Mouse (Mus musculus): ENCODE data around the gene Atp13a4. TPM values are rescaled to one million over a fixed set of nuclear protein-coding genes. Genes with fewer than 3 reads are reported as not detected.

Gene Atp13a4
- polyA plus RNA-seq, 1 experiment from 2014 or later: 1.4 TPM

DNA sequence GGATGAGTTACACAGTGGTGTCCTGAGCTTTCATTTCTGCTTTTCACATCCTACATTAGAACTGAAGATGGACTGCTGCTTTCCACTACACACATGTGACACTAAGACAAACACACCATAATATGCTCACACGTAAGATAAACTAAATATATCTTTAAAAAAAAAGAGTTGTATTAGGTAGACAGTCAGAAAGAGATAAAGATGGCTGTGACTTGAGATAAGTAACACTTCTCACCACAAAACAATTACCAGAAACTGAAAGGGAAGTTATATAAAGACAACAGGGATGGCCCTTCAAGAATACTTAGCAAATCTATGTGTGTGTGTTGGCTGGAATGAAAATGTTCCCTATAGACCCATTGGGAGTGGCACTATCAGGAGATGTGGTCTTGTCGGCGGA is 34.8 kb downstream of the Atp13a4 start:
- Histone ChIP-seq H3K27ac (ENCODE audit: low read length) (no peak overlapping the region), H3K4me1 (replicated peaks; ENCODE audit: control insufficient read depth, insufficient read depth, low read length) (no peaks in the 10 kb centered on the region), H3K27me3 (ENCODE audit: control insufficient read depth, insufficient read depth, low read depth, low read length) (no peaks in the 10 kb centered on the region), H3K4me2 (ENCODE audit: low read depth, low read length) (no peak overlapping the region), H3K9ac (ENCODE audit: low read length) (no peak overlapping the region), H3K36me3 (ENCODE audit: control insufficient read depth, insufficient read depth, low read length) (no peaks in the 10 kb centered on the region), H3K9me3 (ENCODE audit: control insufficient read depth, low read length) (no peaks in the 10 kb centered on the region), H3K4me3 (ENCODE audit: low read length) (no peak overlapping the region)
- no peak for ATAC-seq (ENCODE audit: low read depth)
- 68% methylated on average over 3 of the region's 3 CpGs for WGBS

- Histone ChIP-seq H3K4me3 (ENCODE audit: low read length) (no peak overlapping the region), H3K9me3 (ENCODE audit: control insufficient read depth, low read length) (no peaks in the 10 kb centered on the region), H3K4me2 (ENCODE audit: low read depth, low read length) (no peak overlapping the region), H3K4me1 (replicated peaks; ENCODE audit: control insufficient read depth, insufficient read depth, low read length) (no peaks in the 10 kb centered on the region), H3K9ac (ENCODE audit: low read length) (no peak overlapping the region), H3K36me3 (ENCODE audit: control insufficient read depth, insufficient read depth, low read length) (no peaks in the 10 kb centered on the region), H3K27ac (ENCODE audit: low read length) (no peak overlapping the region), H3K27me3 (ENCODE audit: control insufficient read depth, insufficient read depth, low read depth, low read length) (no peaks in the 10 kb centered on the region)
- 70% methylated on average over 4 of the region's 4 CpGs for WGBS
- no peak for ATAC-seq (ENCODE audit: low read depth)
Observed at GRCm38 (mm10) chr16:29504671-29505070, 40.0 kb downstream of the Atp13a4 start.

- H3K4me3 ChIP-seq (ENCODE audit: low read length): no peak overlapping the region
- H3K36me3 ChIP-seq (ENCODE audit: control insufficient read depth, insufficient read depth, low read length): no peaks in the 10 kb centered on the region
- no peak overlapping the region for H3K4me2 ChIP-seq (ENCODE audit: low read depth, low read length)
- ATAC-seq (ENCODE audit: low read depth): no peak
- H3K27me3 ChIP-seq (ENCODE audit: control insufficient read depth, insufficient read depth, low read depth, low read length): no peaks in the 10 kb centered on the region
- no peaks in the 10 kb centered on the region for H3K4me1 ChIP-seq (replicated peaks; ENCODE audit: control insufficient read depth, insufficient read depth, low read length)
- 62% methylated on average over 9 of the region's 9 CpGs for WGBS
- no peak overlapping the region for H3K27ac ChIP-seq (ENCODE audit: low read length)
- H3K9ac ChIP-seq (ENCODE audit: low read length): no peak overlapping the region
- no peaks in the 10 kb centered on the region for H3K9me3 ChIP-seq (ENCODE audit: control insufficient read depth, low read length)
Observed at GRCm38 (mm10) chr16:29504198-29504597, 40.5 kb downstream of the Atp13a4 start.

DNA sequence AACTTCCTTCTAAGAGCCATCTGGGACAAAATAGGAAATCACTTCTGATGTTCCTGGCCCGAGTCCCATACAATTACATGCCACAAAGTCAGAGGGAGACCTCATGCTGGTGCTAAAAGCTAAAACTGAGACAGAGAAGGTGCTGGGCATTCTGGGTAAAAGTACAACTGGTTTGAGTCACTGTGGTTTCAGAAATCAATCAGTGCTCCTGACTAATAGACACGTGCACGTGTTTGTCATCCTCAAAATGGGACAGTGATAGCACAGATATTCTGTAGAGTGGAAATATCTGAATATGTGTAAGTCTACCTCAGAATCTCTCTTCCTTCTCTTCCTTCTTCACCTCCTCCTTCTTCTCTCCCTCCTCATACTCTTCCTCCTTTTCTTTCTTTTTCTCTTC is 53.6 kb downstream of the Atp13a4 start:
- Histone ChIP-seq H3K4me3 (ENCODE audit: low read length) (no peak overlapping the region), H3K9me3 (ENCODE audit: control insufficient read depth, low read length) (no peaks in the 10 kb centered on the region), H3K9ac (ENCODE audit: low read length) (no peak overlapping the region), H3K36me3 (ENCODE audit: control insufficient read depth, insufficient read depth, low read length) (no peaks in the 10 kb centered on the region), H3K27ac (ENCODE audit: low read length) (no peak overlapping the region), H3K4me1 (replicated peaks; ENCODE audit: control insufficient read depth, insufficient read depth, low read length) (no peaks in the 10 kb centered on the region), H3K4me2 (ENCODE audit: low read depth, low read length) (no peak overlapping the region), H3K27me3 (ENCODE audit: control insufficient read depth, insufficient read depth, low read depth, low read length) (no peaks in the 10 kb centered on the region)
- ATAC-seq (ENCODE audit: low read depth): no peak
- WGBS: 72% methylated on average over 3 of the region's 3 CpGs

DNA sequence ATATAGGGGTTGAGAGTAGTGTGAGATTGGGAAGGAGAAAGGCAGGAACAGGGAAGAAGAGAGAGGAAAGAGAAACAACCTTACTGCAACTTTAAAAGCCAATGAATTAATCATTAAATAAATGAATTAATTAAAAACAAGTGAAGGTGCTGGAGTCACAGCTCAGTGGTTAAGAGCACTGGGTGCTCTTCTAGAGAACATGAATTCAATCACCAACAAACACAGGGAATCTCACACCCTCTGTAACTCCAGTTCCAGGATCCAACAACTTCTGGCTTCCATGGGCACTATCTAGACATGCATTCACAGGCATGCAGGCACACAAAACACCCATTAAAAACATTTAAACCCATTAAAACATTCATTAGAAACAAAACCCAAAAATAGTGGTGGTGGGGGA is 63.2 kb downstream of the Atp13a4 start:
- Histone ChIP-seq H3K36me3 (ENCODE audit: control insufficient read depth, insufficient read depth, low read length) (no peaks in the 10 kb centered on the region), H3K4me2 (ENCODE audit: low read depth, low read length) (no peak overlapping the region), H3K9ac (ENCODE audit: low read length) (no peak overlapping the region), H3K4me1 (replicated peaks; ENCODE audit: control insufficient read depth, insufficient read depth, low read length) (no peaks in the 10 kb centered on the region), H3K9me3 (ENCODE audit: control insufficient read depth, low read length) (no peaks in the 10 kb centered on the region), H3K4me3 (ENCODE audit: low read length) (no peak overlapping the region), H3K27ac (ENCODE audit: low read length) (no peak overlapping the region), H3K27me3 (ENCODE audit: control insufficient read depth, insufficient read depth, low read depth, low read length) (no peaks in the 10 kb centered on the region)
- ATAC-seq (ENCODE audit: low read depth): no peak

GRCm38 (mm10) chr16:29480396-29480795 is 64.3 kb downstream of the Atp13a4 start:
- H3K4me3 ChIP-seq (ENCODE audit: low read length): no peak overlapping the region
- no peak overlapping the region for H3K27ac ChIP-seq (ENCODE audit: low read length)
- H3K4me2 ChIP-seq (ENCODE audit: low read depth, low read length): no peak overlapping the region
- H3K9me3 ChIP-seq (ENCODE audit: control insufficient read depth, low read length): no peaks in the 10 kb centered on the region
- ATAC-seq (ENCODE audit: low read depth): no peak
- H3K4me1 ChIP-seq (replicated peaks; ENCODE audit: control insufficient read depth, insufficient read depth, low read length): no peaks in the 10 kb centered on the region
- H3K36me3 ChIP-seq (ENCODE audit: control insufficient read depth, insufficient read depth, low read length): no peaks in the 10 kb centered on the region
- no peaks in the 10 kb centered on the region for H3K27me3 ChIP-seq (ENCODE audit: control insufficient read depth, insufficient read depth, low read depth, low read length)
- H3K9ac ChIP-seq (ENCODE audit: low read length): no peak overlapping the region
- WGBS: 63% methylated on average over 6 of the region's 6 CpGs

DNA sequence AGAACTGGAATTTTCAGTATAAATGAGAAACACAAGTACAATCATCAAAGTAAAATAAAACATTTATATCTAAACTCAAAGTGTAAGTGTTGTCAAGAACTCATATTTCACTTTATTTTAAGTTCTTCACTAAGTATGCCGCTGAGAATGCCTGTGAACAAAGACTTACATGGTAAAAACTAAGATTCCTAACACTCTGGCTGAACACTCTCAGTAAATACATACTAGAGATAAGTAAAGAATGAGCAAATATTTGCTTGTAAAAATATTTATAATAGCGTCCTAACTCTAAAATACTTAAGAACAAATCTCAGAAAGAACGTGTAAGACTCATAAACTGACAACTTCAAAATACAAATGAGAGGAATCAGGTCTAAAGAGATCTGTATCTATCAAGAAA is 80.9 kb downstream of the Atp13a4 start:
- no peak overlapping the region for H3K4me2 ChIP-seq (ENCODE audit: low read depth, low read length)
- H3K9me3 ChIP-seq (ENCODE audit: control insufficient read depth, low read length): no peaks in the 10 kb centered on the region
- no peaks in the 10 kb centered on the region for H3K36me3 ChIP-seq (ENCODE audit: control insufficient read depth, insufficient read depth, low read length)
- no peak overlapping the region for H3K27ac ChIP-seq (ENCODE audit: low read length)
- H3K4me1 ChIP-seq (replicated peaks; ENCODE audit: control insufficient read depth, insufficient read depth, low read length): no peaks in the 10 kb centered on the region
- no peaks in the 10 kb centered on the region for H3K27me3 ChIP-seq (ENCODE audit: control insufficient read depth, insufficient read depth, low read depth, low read length)
- ATAC-seq (ENCODE audit: low read depth): no peak
- no peak overlapping the region for H3K9ac ChIP-seq (ENCODE audit: low read length)
- WGBS: 19% methylated on average over 3 of the region's 3 CpGs
- H3K4me3 ChIP-seq (ENCODE audit: low read length): no peak overlapping the region

- no peak overlapping the region for H3K27ac ChIP-seq (ENCODE audit: low read length)
- no peaks in the 10 kb centered on the region for H3K9me3 ChIP-seq (ENCODE audit: control insufficient read depth, low read length)
- WGBS: 59% methylated on average over 10 of the region's 10 CpGs
- H3K4me3 ChIP-seq (ENCODE audit: low read length): no peak overlapping the region
- no peaks in the 10 kb centered on the region for H3K36me3 ChIP-seq (ENCODE audit: control insufficient read depth, insufficient read depth, low read length)
- no peak overlapping the region for H3K4me2 ChIP-seq (ENCODE audit: low read depth, low read length)
- peaks cover 3% of the 10 kb centered on the region; the same call in 1 of the 2 replicates for H3K27me3 ChIP-seq (ENCODE audit: control insufficient read depth, insufficient read depth, low read depth, low read length)
- ATAC-seq (ENCODE audit: low read depth): no peak
- no peaks in the 10 kb centered on the region for H3K4me1 ChIP-seq (replicated peaks; ENCODE audit: control insufficient read depth, insufficient read depth, low read length)
- no peak overlapping the region for H3K9ac ChIP-seq (ENCODE audit: low read length)
Observed at GRCm38 (mm10) chr16:29459331-29459730, 85.3 kb downstream of the Atp13a4 start.

GRCm38 (mm10) chr16:29456851-29457250 is 87.8 kb downstream of the Atp13a4 start:
- ATAC-seq (ENCODE audit: low read depth): no peak
- H3K27ac ChIP-seq (ENCODE audit: low read length): no peak overlapping the region

DNA sequence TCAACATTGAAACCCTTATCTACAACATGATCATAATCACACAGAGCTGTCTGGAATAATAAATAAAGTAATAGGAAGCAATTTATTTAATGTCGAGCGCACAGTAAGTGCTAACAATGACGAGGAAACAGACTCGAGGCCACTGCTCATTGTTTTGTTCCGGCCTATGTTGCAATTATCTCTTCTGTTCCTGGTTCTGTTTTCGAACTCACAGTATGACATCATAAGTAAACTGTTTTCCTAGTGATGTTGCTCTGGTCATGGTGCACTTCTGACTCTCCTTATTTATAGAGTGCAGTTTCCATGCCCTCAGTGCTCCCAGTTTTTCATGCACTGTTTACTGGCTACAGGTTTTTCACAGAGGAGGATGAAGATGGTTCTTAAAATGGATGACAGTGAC is 91.4 kb downstream of the Atp13a4 start:
- no peaks in the 10 kb centered on the region for H3K4me1 ChIP-seq (replicated peaks; ENCODE audit: control insufficient read depth, insufficient read depth, low read length)
- no peak for ATAC-seq (ENCODE audit: low read depth)

More at GRCm38 (mm10) chr16:29456851-29457250, 87.8 kb downstream of the Atp13a4 start:
- no peaks in the 10 kb centered on the region for H3K4me1 ChIP-seq (replicated peaks; ENCODE audit: control insufficient read depth, insufficient read depth, low read length)
- no peak overlapping the region for H3K4me3 ChIP-seq (ENCODE audit: low read length)
- H3K9ac ChIP-seq (ENCODE audit: low read length): no peak overlapping the region
- H3K4me2 ChIP-seq (ENCODE audit: low read depth, low read length): no peak overlapping the region
- H3K36me3 ChIP-seq (ENCODE audit: control insufficient read depth, insufficient read depth, low read length): no peaks in the 10 kb centered on the region
- 85% methylated on average over 2 of the region's 2 CpGs for WGBS
- no peaks in the 10 kb centered on the region for H3K9me3 ChIP-seq (ENCODE audit: control insufficient read depth, low read length)
- peaks cover 3% of the 10 kb centered on the region; the same call in 1 of the 2 replicates for H3K27me3 ChIP-seq (ENCODE audit: control insufficient read depth, insufficient read depth, low read depth, low read length)

More for the DNA sequence above, 91.4 kb downstream of the Atp13a4 start:
- Histone ChIP-seq H3K27ac (ENCODE audit: low read length) (no peak overlapping the region), H3K4me3 (ENCODE audit: low read length) (no peak overlapping the region), H3K36me3 (ENCODE audit: control insufficient read depth, insufficient read depth, low read length) (no peaks in the 10 kb centered on the region), H3K27me3 (ENCODE audit: control insufficient read depth, insufficient read depth, low read depth, low read length) (peaks cover 3% of the 10 kb centered on the region; the same call in 1 of the 2 replicates), H3K4me2 (ENCODE audit: low read depth, low read length) (no peak overlapping the region), H3K9ac (ENCODE audit: low read length) (no peak overlapping the region), H3K9me3 (ENCODE audit: control insufficient read depth, low read length) (no peaks in the 10 kb centered on the region)
- WGBS: 53% methylated on average over 6 of the region's 6 CpGs

All from lung, embryonic 16.5 days (tissue).